Mouse (Mus musculus): ENCODE results near the gene Tef.

Tef gene

DNA sequence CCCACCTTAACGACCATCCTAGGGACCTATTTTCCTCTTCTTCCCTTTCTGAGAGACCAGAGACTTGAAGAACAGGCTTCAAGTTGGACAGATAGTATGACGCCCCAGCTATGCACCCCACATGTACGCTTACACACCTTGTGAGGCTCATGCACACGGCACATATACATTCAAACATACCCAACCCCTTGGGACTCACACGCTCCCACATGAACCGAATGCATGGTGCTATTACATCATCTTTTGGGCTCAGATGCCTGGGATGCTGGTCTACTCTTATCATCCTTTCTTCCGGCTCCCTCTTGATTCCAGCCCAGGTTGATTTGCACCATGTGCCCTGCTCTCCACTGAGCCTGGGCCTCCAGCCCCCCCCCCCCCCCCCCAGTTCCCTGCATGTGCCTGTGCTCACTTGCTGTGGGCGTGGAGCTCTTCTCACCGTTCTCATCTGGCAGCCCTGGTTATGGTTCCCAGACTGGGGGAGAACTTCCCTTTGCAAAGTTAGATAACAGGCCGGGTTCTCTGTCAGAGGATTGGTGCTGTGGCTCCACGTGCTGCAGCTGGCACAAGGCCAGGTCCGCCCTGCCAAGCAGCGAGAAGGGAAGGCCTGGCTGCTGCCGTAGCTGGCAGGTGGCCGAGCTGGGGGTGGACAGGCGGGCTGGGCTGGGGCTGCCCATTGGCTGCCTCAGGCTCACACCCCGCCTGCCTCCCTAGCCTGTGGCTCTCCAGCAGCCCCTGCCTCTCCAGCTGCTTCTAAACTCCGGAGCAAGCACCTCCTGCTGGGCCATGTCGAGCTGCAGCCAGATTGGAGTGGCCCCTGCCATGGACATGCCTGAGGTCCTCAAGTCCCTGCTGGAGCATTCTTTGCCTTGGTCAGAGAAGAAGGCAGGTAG lies at the start of gene Tef:
Tef (plus strand) TSS at position 421 of the 890 bp plus-strand sequence.
- peak; percentile 74 to 76 for DNase-seq

DNA sequence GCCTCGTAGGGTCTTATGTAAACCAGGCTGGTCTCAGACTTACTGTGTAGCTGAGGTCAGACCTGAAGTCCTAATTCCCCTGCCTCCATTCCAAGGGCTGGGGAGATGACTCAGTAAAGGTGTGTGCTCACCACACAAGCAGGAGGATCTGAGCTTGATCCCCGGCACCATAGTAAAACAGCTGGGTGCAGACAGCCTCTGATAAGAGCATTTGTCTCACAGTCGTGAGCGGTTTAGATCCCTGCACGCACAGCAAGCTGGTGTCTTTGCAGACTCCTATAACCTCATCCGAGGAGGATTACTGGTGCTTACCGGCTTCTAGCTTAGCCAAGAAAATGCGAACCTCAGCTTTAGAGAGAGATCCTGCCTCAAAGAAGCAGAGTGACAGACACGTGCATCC lies 48.6 kb upstream of the Tef start:
- DNase-seq = no peak

DNA sequence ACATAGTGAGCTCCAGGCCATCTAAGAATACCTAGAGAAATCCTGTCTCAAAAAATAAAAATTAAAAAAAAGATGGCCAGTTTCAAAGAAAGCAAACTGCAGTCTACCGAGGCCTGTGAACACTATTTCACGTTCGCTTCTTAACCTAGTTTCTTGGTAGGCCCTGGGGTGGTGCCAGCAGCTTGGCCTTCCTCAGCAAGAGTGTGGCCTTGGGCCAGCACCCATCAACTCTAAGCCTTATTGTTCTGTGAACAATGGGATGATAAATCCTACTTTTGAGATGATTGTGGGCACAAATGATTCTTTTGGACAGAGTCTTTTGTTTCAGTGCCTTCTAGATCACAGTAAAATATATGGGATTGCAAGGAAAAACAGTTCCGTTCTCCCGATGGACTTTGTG lies 43.5 kb upstream of the Tef start:
- no peak for DNase-seq

DNA sequence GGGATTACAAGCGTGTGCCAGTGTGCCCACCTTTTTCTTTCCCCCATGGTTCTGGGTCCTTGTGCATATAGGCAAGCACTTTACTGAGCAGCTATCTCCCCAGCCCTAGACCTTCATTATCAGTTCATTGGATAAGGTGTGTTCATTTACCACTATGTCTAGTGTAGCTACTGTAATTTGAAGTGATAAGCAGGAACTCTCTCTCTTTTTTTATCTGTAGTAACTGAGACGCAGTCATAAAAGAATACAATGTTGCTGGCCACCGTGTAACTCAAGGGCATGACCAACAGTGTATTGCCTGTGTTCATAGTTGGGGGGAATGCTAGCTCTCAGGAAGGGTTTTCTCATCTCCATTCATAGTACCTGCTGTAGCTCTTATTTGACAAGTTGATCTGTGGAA lies 42.7 kb upstream of the Tef start:
- DNase-seq = no peak

DNA sequence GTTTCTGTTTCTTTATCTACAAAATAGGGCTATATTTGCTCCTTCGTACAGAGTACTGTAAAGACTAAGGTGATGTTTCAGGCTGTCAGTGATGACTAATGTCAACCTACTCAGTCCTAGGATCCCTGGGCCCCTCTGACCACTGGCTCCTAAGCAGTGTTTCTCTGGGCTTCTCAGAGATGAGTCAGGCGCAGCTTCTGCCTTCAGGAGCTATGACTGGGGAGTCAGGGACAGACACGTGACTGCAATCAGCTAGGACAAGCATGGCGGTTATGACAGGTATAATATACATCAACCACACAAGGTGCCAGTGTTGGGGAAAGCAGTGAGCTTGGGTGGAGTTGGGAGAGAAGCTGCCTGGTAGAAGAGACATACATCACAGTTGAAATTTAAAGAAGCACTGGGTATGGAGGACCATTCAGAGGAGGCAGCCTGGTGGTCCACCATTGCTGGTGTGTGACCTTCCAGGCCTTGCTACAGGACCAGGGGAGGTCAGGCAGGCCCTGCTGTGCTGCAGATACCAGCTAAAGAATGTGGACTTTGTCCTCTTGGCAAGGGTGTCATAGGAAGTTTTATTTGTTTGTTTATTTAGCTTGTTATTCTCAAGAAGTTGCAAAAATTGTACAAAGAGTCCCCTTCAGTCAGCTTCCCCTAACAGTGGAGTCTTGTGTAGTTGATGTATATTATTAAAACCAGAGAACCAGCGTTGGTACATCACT lies 41.7 kb upstream of the Tef start:
- no peak for DNase-seq

DNA sequence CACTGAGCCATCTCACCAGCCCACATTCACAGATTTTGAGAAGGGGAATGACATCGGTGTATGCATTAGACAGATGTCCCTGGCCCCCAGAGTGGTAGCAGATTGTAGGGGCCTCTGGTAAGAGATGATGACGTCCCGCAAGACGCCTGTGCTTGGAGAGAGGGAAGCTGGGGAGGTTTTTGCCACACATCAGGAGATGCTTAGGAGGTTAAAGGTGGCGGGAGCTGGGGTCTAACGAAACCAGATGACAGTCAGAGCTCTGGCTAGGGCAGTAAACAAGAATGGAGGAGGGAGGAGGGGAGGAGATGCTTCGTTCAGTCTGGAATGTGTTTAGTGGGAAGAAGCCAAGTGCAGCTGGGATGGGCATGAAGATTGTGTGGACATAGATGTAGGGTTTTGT lies 40.8 kb upstream of the Tef start:
- DNase-seq = no peak

DNA sequence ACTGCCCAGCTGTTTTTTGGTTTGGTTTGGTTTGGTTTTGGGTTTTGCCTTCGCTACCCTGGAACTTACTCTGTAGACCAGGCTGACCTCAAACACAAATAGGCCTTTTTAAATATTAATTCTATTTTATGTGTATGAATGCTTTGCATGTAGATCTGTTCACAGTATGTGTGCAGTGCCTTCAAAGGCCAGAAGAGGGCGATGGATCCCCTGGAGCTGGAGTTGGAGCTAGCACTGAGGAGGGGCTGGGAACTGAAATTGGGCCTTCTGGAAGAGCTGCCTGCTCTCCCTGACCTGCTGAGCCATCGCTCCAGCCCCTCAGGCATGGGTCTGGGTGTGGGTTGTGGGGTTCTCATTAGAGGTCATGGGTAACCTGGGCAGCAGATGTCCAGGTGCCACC lies 40.3 kb upstream of the Tef start:
- DNase-seq = no peak

DNA sequence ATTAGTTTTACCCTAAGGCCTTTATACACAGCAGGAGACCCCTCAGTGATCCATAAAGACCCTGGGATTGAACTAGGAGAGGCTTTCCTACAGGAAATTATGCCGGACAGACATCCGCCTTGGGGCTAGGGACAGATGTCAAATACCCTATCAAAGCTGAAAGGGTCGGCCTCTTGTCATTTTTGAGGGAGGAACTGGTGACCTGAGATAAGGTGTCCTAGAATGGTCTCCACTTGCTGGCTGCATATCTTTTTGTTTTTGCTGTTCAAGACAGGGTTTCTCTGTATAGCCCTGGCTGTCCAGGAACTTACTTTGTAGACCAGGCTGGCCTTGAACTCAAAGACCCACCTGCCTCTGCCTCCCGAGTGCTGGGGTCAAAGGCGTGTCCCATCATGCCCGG lies 37.6 kb upstream of the Tef start:
- DNase-seq = no peak

DNA sequence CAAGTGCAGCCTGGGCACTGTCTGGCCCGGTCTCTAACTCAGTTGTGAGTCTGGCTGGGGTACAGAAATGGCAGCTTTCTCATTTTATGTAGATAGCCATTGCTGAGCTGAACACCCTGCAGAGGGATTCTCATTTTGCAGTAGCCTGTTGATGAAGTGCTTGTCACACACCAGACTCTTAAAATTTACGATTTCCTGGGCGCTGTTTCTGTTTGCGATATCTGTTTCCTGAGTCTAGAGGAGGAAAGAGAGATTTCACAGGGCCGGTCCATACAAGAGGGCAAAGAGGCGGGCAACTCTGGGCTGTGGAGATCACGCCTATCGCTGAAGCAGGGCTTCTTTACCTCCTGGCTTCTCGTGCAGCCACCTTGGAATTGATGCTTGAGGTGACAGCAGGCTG lies 36.6 kb upstream of the Tef start:
- DNase-seq = no peak

DNA sequence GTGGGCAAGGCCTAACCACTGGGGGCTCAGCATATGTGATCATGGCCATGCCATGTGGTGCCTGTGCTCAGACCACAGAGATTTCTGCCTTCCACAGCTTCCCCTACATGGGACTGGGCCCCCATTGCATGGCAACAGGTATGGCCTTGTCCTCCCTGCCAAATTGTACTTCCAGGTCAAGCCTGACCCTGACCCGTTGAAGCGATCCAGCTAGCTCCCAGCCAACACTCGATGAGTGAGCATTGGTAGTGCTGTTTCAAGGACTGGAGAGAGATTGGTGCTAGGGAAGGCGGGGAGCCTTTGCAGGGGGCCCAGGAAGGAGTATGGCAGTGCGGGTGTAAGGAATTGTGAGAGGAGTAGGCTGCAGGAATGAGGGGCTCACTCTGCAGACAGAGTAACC lies 35.8 kb upstream of the Tef start:
- no peak for DNase-seq

DNA sequence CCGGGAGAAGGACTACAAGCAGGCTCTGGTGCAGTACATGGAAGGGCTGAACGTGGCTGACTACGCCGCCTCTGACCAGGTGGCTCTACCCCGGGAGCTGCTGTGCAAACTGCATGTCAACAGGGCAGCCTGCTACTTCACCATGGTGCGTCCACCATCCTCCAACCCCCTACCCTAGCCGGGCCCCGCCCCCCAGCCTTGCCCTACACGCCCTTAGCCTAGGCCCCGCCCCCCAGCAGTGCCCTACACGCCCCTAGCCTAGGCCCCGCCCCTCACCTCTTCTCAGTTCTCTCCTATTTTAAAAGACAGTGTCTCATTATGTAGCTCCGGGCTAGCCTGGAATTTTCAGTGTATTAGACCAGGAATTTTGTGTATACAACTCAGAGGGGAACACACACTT lies 33.2 kb upstream of the Tef start:
- no peak for DNase-seq

DNA sequence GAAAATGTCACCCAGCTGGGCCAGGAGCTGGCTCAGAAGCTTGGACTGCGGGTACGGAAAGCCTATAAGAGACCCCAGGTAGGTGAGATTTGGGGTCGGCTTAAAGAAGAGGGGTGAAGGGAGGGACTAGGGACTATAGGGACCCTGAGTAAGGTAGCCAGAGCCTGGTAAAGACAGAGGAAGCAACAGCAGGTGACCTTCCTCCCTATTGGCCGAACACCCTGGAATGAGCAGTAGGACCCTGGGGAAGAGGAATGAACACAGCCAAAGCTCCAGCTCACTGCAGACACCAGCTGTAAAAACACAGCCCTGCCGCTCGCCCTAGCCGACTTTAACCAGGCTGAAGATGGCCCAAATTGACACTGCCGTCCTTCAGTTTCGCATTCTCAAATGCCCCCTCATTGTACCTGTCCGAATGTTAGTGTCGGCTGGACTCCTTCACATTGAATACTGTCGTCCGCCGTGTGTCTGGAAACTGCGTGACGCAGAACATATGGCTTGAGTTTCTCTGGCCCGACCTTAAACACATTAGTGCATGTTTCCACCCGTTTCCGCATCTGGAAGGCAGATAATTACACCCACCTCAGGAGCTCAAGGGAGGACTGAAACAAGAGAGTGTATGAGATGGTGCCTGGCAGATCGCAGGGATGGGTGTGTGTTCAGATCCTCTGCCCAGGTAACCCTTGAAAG lies 29.6 kb upstream of the Tef start:
- no peak for DNase-seq

DNA sequence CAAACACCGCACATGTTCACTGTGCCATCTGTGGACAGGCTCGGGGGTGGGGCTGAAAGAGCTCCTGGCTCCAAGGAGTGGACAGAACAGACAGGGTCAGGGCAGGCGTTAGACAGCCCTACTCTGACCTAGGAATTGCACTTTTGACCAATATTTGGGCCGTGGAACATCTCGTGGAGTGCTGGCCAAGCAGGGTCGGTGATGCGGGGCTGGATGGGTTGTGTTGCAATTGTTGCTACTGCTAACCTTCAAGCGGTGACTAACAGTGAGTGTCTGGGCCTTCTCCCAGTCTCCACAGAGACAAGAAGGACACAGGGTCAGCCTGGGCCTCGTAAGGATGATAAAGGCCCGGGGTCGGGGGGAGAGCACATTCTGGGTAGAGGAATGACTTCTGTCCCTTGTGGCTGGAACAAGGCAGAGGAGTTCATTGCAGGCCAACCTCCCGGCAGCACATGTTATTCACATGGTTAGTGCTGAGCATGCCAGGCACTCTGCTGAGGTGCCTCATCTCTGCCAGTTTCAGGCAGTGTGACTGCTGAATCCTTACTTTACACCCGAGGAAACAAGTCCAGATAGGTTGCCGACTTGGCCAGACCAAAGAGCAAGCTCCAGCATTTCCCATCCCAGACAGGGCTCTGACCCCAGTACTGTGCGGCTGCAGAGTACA lies 27.6 kb upstream of the Tef start:
- DNase-seq = no peak

DNA sequence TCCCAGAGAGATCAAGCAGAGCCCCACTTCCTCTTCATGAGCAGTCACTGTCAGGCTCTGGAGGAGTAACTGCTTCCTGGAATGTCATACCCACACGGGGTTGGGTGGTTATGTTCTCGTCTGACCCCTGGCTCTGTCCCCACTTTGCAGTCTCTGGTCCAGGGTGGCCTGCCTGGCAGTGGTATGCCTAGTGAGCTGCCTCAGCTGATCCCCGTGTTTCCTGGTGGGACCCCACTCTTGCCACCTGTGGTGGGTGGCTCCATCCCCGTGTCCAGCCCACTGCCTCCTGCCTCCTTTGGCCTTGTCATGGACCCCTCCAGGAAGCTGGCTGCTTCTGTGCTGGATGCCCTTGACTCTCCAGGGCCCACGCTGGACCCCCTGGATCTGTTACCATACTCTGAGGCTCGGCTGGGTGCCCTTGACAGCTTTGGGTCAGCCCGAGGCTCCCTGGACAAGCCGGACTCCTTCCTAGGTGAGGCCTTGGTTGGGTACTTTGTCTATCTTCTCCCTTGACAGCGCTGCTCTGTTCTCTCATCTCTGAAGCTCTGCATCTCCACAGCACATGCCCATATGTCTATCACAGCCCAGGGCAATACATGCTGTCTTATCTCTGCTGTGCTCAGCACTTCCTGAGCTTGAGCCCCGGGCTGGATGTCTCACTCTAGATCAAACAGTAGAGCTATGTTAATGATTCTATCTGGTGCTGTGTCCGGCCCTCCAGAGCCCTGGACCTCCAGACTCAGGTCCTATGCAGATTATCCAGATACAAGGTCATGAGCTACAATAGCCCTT lies 25.4 kb upstream of the Tef start:
- no peak for DNase-seq

DNA sequence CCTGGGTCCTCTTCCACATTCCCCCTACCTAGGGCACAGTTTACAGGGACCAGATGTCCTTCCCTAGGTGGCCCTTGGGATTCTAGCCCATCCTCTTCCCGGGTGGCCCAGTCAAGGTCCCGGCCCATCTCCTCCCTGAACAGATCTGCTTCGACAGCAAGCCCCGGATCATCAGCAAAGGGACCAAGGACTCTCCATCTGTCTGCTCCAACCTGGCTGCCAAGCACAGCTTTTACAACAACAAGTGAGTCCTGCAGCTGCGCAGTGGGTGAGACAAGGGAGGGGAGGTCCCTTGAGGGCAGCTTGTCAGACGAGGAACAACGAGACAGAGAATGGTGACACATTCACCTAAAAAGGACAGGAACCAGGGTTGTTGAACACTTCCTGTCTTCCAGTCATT lies 20.4 kb upstream of the Tef start:
- no peak for DNase-seq

DNA sequence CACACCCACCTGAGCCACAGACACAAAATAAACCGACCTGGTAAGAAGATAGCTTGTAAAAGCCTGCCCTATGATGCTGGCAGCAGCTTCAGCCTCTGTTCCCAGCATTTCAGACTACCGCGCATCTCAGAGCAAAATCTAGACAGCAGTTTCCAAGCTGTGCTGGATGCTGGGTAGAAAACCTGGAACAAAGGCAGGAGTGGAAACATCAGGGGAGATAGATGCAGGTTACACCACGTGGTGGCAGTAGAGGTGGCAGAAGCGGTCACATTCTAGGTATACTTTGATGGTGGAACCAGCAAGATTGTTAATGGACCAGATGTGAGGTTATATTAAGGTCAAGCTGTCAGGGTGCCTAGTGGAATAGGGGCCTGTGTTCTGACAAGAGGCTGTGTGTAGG lies 17.5 kb upstream of the Tef start:
- DNase-seq = no peak

DNA sequence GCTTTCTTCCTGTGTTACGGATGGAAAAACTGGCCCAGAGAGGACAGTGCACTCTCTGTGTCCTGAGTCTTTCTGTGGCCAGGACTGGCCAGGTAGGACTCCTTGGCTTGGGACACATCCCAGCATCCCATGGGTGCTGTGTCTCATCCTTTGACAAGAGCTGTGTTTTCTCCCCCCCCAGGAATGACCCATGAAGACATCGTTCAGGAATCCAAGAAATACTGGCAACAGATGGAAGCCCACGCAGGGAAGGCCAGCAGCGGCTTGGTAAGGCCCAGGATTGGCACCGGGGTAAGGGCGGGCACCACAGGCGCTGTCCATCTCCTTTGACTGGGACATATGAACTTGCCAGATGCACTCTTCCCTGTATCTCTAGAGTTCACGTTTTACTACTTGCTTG lies 16.5 kb upstream of the Tef start:
- DNase-seq = no peak

DNA sequence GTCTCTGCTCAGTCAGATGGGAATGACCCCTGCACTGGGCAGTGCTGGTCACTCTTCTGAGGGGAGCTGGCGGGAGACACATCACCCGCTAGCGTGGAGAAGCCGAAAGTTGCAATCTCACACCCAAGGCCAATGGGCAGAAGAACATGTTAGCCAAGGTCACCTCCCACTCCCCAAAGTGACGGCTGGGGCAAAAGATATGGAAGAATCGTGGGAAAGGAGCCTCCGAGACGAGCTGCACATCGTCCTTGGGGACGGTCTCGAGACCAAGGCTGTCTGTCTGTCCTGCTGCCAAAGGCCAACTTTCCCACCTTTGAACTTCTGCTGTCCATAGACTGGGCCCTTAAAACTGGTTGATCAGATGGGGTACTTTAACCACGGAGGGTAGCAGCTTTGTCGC lies 14.7 kb upstream of the Tef start:
- no peak for DNase-seq

DNA sequence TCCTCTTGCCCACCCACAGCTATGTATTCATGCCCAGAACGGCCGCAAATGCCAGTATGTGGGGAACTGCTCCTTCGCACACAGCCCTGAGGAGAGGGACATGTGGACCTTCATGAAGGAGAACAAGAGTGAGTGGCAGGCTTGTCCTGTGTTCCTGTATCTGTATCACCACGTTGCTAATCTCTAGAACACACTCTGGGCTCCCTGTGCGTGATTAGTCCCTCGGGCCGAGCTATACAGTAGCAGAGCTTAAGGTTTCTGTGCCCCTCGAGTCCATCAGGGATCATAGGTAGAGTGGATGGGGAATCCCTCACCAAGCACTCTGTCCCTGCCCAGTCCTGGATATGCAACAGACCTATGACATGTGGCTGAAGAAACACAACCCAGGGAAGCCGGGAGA lies 9.8 kb upstream of the Tef start:
- DNase-seq = no peak

DNA sequence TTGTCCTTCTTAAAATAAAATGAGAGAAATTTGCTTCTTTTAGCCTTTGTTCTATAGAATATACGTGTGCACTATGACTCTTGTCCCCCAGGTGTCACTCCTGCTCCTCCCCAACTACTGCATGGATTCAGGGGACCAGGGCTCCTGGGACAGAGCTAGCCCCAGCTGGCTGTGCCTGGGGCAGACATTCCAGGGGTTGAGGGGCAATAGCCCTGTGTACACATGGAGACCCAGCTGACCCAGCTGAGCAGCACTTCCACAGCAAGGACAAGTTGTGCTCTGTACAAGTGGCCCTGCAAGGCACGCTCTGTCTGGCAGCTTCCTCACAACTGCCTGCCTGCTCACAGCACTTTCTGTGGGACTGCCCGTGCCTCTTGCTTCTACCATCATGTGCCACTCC lies 6.0 kb upstream of the Tef start:
- DNase-seq = no peak

DNA sequence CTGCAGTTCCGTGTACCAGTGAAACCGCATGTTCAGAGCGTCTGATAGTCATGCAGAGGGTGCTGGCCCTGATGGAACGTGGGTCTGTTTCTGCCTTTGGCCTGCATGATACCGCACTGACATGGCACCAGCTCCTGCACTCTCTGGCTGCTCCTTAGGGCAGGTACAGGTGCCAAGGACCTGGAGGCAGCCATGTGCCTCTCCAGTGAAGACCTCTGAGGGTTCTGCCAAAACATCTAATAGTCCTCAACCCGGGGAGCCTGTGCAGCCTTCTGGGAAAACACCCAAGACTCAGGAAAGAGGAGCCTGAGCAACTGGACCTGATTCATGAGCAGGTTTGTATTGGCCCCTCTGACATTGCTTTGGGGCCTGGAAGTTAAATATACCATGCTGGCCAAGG lies 4.4 kb upstream of the Tef start:
- DNase-seq = no peak

DNA sequence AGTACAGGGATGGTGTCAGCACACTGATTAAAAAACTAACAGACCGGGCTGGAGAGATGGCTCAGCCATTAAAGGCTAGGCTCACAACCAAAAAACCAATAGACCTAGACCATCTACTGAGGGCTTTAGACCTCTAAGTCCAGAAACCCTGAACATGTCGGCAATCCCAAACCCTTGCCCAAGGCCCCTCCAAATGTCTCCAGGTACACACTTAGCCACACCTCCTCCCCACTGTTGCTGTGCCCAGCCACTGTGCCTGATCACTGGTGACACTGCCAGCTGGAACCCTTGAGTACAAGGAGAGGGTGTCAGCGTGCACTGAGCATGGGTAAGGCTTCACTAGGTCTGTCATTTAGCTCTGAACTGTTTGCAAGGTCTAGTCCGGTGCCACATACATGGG lies 3.8 kb upstream of the Tef start:
- DNase-seq = no peak

DNA sequence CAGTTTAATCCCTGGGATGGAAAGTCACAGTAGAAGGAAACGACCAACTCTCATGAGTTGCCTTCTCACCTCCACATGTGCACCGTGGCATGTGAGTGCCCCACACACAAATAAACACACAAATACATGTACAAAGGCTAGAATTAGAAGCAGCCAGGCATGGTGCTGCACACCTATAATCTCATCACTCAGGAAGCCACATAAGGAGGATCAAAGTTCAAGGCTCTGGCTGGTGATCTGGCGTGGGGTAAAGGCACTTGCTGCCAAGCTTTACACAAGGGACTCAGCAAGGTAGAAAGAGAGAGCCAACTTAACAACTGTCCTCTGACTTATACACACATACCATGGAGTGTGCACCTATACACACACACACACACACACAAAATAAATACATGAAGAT lies 1.8 kb upstream of the Tef start:
- no peak for DNase-seq

All from thymus, adult 18-20 months (tissue).